Mouse (Mus musculus) testis, postnatal 14 days (tissue): ENCODE data around the gene Tns3.

Source experiments
- DNase-seq: peaks from one replicate; pipeline ENCODE4 v3.0.0; 2021; ENCODE audit warnings: low spot score

Gene Tns3

GRCm38 (mm10) chr11:8438269-8438668 lies 226.1 kb downstream of the Tns3 start:
- DNase-seq, result no peak

- DNase-seq, result peak; percentile 53
Measured at GRCm38 (mm10) chr11:8435101-8435500, 229.2 kb downstream of the Tns3 start.

- no peak for DNase-seq
Measured at GRCm38 (mm10) chr11:8434366-8434765, 230.0 kb downstream of the Tns3 start.

- no peak for DNase-seq
Measured at GRCm38 (mm10) chr11:8433443-8433842, 230.9 kb downstream of the Tns3 start.

GRCm38 (mm10) chr11:8432941-8433340 lies 231.4 kb downstream of the Tns3 start:
- DNase-seq, result no peak

GRCm38 (mm10) chr11:8427660-8428059 lies 236.7 kb downstream of the Tns3 start:
- no peak for DNase-seq

GRCm38 (mm10) chr11:8425226-8425570 lies 239.1 kb downstream of the Tns3 start:
- DNase-seq, result no peak

GRCm38 (mm10) chr11:8424342-8425225 lies 239.8 kb downstream of the Tns3 start:
- peak; percentile 47 for DNase-seq

- DNase-seq, result peak; percentile 37
Measured at GRCm38 (mm10) chr11:8405225-8405899, 259.0 kb downstream of the Tns3 start.

- DNase-seq, result no peak
Measured at GRCm38 (mm10) chr11:8401328-8401727, 263.0 kb downstream of the Tns3 start.

- no peak for DNase-seq
Measured at GRCm38 (mm10) chr11:8396329-8396728, 268.0 kb downstream of the Tns3 start.

GRCm38 (mm10) chr11:8391564-8391963 lies 272.8 kb downstream of the Tns3 start:
- DNase-seq, result no peak

- DNase-seq, result no peak
Measured at GRCm38 (mm10) chr11:8385891-8386405, 278.4 kb downstream of the Tns3 start.
